Mouse (Mus musculus) hematopoietic multipotent progenitor cell, adult 10-12 weeks (in vitro differentiated cells): ENCODE results near the gene Dis3l2. TPM values are rescaled to one million over a fixed set of nuclear protein-coding genes. Genes with fewer than 3 reads are reported as not detected.

Experiments used
- polyA plus RNA-seq: library from polyadenylated mRNA; stranded (reverse); fragments of >175 nt; gene quantifications from 2 replicates; pipeline ENCODE4 v1.2.3, GENCODE M21; 2012; ENCODE audit warnings: low replicate concordance

The Dis3l2 gene
- polyA plus RNA-seq, result 4.2 and 7.8 TPM in 2 replicates

DNA sequence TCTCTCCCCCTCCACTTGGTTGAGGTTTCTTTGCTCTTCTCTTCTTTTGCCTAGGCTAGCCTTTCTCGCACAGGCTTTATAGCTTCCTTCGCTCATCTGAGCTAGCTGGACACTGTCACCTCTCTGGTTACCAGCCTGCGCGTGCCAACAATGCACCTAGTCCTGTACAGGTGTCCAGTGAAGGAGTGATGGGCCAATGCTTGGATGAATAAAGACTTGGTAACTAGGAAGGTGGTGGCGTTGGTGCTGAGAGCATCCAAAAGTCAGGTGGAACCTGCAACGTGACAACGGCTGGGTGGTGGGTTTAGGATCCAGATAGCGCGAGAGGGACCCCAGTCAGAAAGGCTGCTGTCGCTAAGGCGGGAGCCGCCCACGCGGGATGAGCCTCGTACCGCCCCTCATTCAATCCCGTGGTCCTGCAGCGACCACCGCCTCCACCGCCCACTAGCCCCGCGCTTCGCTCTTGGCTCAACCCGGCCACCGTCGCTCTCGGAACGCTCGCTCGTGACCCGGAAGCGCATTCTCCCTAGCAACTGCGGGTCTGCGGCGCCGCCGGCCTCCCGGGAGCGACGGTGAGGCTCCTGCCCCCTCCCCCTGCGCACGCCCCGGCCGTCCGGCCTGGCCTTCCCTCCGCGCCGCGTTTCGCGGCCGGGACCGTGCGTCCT, at the start of gene Dis3l2:
Gene Dis3l2 (plus strand): TSS at position 509 of the 665 bp plus-strand sequence.

DNA sequence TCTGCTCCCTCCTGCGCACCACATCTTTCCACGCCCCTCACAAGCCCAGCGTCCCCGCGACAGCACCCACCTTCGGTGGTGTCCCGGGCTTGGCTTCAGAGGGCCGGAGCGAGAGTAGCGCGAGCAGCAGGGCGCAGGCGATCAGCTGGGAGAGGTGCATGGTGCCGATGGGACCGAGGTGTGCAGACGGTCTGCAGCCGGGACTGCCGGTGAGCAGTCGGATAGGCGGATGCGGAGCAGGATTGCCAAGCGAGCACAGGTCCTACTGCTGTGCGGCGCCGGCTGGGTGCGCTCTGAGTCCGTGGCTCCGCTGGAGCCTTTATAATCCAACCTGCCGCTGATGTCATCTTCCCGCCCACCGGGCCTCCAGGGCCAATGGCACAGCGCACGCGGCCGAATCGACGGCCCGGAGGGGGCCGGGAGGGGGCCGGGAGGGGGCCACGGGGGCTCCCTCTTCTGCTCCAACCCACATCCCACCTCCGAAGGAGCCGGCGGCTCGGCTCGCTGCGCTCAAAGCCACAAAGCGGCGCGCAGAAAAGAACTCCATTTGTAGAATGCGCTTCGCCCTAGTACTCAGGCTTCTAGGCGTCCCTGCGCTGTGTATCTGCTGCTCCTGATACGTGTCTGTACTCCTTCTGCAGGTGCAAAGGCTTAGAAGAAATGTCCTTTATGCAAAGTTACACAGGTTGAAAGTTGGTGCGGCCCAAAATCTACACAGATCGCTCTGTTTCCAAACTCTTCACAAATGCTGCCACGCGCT, 33.1 kb upstream of the Dis3l2 start, which contains the start of gene Nppc:
Gene Nppc (minus strand): TSS at position 293 of the 760 bp plus-strand sequence.

DNA sequence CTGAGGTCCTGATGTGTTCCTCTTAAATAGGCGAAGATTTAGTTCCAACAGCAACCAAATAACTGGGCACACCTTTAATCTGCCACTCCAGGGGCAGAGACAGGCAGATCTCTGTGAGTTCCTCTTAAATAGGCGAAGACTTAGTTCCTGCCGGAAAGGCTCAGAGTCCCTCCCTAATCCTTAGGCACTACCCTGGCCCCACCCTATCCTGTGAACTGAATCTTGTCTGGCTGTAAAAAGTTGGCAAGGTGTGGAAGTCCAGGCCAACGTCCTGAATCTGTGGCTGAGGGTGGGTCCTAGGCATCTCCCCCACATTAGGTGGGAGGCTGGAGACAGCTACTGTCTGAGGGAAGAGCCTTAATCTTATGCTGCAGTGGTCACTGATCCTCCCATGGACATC, 386.2 kb downstream of the Dis3l2 start, which contains the start of gene Alppl2:
Gene Alppl2 (minus strand): TSS at position 101 of the 400 bp plus-strand sequence.

Other genes starting within 250 kb of the Dis3l2 start
- gene Ptma, start 177.1 kb upstream of the Dis3l2 start, polyA plus RNA-seq, result 1,171 and 4,924 TPM in 2 replicates
- gene Pde6d, start 121.2 kb upstream of the Dis3l2 start, polyA plus RNA-seq, result 21.1 and 42.1 TPM in 2 replicates
- gene Cops7b, start 120.9 kb upstream of the Dis3l2 start, polyA plus RNA-seq, result 21.6 and 36.8 TPM in 2 replicates
- gene Nppc, start 33.2 kb upstream of the Dis3l2 start, polyA plus RNA-seq, result not detected in 2 replicates